Mouse (Mus musculus) spleen, postnatal 36 days (tissue): Measurements from ENCODE around the gene Hcst.
A peak's percentile ranks its signal among the peaks of the same experiment; 100 is the strongest.

Experiments
- DNase-seq, 2 experiments: peaks; one replicate each; pipeline ENCODE4 v3.0.0; 2022; ENCODE audit warnings: low spot score in 2 of 2, mixed read lengths in 1 of 2

Gene Hcst

DNA sequence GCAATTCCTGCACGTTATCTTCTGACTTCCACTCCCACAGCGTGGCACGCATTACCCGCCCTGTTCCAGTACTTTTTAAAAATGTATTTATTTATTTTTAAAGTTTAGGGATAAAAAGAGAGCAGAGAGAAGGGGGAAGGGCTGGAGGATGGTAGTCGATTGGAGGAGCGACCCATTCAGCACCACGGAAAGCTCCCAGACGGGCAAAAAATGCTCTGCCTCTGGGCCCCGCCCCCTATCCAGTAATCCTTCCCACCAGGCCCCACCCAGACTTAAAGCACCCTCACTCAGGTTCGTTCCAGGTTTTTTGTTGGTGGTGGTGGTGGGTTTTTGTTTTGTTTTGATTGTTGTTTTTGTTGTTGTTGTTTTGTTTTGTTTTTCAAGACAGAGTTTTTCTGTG, 14.6 kb upstream of the Hcst start:
- no peak for DNase-seq

- DNase-seq: peak; percentile 69 to 76
Observed at GRCm38 (mm10) chr7:30431793-30432192, 12.1 kb upstream of the Hcst start.

DNA sequence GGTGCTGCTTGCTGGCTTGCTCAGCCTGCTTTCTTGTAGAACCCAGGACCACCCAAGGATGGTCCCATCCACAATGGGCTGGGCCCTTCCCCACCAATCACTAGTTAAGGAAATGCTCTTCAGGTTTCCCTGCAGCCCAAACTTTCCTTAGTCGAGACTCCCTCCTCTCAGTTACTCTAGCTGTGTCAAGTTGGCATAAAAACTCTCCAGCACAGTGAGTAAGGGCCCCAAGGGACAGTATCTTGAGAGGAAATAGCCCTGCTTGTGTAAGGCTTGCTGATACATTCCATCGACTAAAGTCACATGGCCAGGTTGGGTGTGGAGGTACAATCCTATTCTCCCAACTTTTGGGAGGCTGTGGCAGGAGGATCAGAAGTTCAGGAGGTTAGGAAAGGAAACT, 10.5 kb upstream of the Hcst start:
- no peak for DNase-seq

DNA sequence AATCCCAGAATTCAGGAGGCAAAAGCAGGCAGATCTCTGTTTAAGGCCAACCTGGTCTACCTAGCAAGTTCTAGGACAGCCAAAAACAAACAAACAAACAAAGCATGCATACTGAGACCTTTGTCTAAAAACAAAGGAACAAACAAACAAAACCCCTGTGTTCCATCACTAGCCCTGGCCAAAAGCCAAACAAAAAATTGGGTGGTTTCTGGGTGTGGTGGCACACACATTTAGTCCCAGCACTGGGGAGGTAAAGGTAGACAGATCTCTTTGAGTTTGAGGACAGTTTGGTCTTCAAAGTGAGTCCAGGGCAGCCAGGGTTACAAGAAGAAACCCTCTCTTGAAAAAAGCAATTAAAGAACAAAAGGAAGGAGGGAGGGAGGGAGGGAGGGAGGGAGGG, 9.7 kb upstream of the Hcst start:
- DNase-seq: no peak

DNA sequence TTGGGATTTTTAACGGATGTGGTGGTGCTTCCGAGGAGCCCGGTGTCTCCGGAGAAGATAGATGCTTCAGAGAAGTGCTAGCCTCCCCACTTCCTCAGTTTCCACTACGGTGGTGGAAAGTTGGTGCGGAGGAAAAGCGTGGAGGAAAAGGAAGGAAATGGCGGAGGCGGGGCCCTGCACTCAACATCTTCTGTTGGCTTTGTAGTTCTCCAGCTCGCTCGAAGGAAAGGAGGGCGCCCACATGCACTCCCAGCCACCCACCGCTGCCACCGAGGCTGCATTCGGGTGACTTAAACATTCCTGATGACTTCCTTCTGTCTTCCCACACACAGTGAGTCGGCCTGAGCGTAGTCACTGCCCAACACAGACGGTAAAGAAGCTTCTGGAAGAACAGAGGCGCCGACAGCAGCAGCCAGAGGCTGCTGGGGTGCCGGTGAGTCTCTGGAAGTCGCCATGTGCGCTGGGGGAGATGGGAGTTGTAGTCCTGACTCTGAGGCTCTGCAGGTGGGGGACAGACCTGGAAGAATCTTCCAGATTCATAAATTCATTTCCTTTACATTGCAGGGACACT, 3.5 kb upstream of the Hcst start:
- DNase-seq: peak; percentile 63 to 66

DNA sequence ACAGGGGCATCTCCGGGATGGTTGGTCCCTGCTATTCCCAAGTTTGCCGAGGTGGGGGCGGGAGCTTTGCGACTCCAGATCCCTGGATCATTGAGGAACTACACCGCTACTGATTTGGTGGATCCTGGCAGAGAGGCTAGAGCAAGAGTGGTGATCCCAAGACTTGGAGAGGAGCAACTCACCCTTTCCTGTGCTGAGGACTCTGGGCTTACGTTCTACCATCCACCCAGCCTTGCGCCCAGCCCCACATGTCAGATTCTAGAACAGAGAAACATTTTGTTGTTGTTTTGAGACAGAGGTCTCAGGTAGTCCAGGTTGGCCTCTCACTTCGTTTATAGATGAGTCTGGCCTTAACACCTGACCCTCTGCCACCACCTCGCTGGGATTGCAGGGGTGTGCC, 2.9 kb upstream of the Hcst start:
- peak; percentile 27 to 30 for DNase-seq

GRCm38 (mm10) chr7:30421890-30422435, 2.3 kb upstream of the Hcst start:
- DNase-seq: peak; percentile 95 to 96

DNA sequence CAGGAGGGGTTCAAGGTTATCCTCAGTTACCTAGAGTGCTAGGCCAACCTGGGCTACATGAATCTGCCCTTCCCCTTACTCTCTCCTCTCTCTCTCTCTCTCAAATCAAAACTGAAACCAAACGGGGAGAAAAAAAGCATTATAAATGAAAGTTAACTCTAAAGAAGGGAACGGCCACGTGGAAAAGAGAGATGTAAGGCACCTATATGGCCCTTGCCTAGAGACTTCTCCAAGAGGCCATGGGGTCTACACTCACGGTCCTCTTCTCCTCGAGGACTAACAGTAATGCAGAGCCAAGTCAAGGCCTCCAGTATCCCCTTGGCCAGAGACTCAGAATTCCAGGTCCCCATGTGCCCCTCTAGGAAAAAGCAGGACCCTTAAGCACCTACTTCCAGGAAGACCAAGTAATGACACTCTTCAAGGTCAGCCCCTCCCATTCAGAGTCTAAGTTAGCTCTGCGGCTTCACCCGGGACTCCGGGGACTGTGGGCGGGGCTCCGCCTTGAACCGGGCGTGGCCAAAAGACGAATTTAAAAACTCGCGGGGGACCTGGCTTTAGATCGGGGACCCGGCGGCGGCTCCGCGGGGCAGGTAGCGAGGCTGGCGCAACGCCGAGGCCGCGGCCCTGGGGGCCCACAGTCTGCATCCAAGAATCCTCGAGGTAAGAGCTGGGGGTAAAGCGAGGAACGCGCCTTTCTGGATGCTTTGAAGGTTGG, 1.7 kb upstream of the Hcst start, which contains the start of gene Nfkbid:
TSS of gene Nfkbid (plus strand) at position 558 of the 715 bp plus-strand sequence.
- peak; percentile 92 to 93 for DNase-seq

DNA sequence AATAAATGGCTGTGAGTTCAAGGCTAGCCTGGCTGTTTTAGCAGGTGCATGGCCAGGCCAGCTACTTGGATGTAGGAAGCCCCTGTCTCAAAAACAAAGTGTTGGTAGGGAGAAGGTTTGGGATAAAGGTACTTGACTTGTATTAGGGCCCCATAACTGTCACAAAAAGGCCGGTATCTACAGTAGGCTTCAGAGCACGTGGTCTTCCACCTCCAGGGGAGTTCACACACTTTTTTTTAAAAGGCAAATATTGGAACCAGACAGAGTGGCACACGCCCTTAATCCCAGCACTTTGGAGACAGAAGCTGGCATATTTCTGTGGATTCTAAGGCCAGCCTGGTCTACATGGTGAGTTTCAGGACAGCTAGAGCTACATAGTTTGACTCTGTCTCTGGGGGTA, 1.0 kb upstream of the Hcst start:
- DNase-seq: no peak

GRCm38 (mm10) chr7:30417856-30418255, 1.8 kb downstream of the Hcst start:
- peak; percentile 61 to 72 for DNase-seq

DNA sequence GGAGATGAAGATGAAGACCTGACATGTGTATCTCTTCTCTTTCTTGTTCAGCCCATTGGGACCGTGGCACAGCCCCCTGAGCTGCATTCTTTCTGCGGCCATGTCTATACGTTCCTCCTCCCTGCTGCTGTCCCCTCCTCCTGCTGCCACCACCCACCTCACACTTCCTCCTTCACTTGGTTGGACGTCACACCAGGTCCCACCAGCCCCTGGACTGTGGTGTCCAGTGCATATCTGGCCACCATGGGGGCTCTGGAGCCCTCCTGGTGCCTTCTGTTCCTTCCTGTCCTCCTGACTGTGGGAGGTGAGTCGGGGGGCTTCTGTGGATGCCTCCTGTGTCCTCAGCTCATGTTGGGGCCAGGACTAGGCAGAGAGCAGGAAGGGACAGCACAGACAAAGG, 6.1 kb downstream of the Hcst start, which contains the start of gene Tyrobp:
TSS of gene Tyrobp (plus strand) at position 165 of the 400 bp plus-strand sequence.
- DNase-seq: peak; percentile 69

DNA sequence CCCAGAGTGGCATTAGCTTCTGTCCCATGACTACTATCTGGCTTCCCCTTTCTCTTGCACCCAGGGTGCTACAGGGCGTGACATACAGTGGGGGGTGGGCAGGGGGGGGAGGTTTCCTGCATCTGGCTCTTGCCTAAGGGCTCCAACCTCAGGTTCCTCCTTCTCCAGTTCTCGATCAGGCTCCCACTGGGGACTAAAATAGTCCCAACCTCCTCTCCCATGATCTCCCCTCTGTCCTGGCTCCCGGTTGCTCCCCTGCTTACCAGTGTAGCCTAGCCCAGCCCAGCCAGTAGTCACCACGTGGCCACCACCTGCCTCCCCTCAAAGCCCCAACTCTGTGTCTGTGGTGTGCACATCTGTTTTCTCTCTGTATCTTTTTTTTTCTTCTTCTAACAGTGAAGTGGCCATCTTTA, 6.9 kb downstream of the Hcst start:
- DNase-seq: peak; percentile 61 to 71

DNA sequence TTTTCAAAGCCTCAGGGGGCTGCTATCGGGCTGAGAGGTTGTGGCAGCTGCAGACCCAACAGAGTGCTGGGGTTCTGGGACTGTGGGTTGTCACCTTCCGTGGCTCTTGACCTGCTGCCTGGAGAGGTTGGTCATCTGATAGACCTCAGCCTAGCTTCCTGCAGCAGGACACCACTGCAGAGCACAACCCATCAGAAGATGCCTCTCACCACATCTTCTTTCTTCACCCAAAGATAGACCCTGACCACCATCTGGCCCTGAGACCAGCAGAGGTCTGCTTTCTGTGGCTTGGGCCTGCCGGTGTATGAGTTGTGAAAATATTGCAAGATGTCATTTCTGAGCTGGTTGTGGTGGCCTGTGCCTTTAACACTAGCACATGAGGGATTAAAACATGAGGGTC, 8.6 kb downstream of the Hcst start:
- DNase-seq: no peak

- DNase-seq: no peak
Observed at GRCm38 (mm10) chr7:30409789-30410188, 9.9 kb downstream of the Hcst start.

- DNase-seq: no peak
Observed at GRCm38 (mm10) chr7:30408639-30409038, 11.0 kb downstream of the Hcst start.

DNA sequence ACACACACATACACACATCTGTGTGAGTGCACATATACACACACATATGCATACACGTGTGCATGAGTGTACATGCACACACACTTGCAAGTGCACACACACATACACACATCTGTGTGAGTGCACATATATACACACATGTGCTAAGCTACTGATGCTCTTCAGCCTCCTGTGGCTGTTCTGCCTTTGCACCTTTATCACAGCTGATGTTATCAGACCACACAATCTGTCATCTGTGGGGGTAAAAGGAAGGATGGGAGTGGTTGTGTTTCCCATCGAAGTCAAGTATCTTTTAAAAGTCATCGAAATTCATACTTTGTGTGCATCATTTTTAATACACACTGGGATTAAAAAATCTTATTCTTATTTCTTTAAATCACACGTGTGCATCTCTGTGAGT, 17.3 kb downstream of the Hcst start:
- DNase-seq: no peak

GRCm38 (mm10) chr7:30399671-30400070, 20.0 kb downstream of the Hcst start:
- no peak for DNase-seq

GRCm38 (mm10) chr7:30394871-30395270, 24.8 kb downstream of the Hcst start:
- DNase-seq: peak; percentile 47 to 64

DNA sequence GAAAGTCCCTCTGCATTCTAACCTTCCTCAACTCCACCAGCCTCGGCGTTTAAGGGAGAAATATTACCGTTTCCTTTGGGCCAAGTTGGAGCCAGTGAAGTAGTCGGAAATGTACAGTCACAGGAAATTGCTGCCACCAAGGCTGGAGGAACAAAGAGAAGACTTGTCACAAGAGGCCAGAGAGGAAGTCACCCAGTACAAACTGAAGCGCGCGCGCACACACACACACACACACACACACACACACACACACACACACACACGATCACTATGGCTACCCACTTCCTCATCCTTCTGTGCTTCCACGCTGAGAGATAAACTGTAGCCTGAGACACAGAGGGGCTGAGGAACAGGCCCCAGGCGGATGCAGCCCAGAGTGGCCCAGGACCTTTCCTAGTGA, 25.3 kb downstream of the Hcst start:
- peak; percentile 82 to 85 for DNase-seq

GRCm38 (mm10) chr7:30393631-30394030, 26.0 kb downstream of the Hcst start:
- no peak for DNase-seq

DNA sequence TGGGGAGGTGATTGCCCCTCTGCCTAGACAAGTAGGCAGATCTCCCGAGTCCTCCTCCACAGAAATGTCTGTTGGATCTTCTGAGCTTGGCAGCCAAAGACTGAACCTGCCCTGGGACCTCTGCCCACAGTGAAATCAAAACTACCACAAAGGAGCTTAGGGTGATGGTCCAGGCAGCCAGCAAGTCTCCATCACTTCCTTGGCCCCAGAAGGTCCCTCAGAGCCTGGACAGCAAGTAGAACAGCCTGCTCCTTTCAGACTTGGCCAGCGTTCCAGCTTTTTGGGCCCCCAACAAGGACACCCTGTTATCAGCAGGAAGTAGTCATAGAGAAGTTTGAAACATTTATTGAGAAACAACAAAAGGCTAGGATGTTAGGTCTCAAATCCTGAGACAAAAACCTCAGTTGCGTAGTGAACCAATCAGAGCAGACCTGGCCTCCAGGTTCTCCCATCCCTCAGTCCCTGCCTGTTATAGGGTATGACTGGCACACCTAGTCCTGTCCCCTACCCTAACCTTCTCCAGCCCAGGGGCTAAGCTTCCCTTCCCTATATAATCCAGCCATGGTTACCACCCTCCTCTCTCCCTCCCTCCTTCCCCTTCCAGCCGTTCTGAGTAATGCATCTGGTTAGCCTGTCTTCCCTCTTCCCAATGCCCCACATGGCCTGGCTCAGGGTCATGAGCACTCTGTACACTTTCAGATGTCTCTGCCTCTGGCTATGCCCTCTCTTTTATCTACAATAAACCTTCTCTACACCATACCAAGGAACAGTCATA, 26.7 kb downstream of the Hcst start:
- DNase-seq: no peak

DNA sequence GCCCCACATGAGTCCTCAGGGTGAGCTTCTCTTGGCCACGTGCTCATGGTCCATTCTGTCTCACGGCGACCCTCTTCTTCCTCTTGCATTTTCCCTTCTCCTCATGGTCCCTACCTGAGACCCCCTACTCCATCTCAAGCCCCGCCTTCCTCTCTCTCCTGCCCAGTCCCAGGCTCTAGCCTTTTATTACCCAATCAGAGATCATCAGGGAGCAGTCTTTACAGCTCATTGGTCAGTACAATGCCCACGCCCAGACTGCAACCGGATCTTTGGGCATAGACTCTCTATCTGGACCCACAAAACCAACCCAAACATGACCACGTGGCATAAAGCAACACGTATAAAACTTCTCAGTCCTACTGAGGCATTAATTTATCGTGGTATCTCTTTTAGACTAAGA, 35.5 kb downstream of the Hcst start:
- no peak for DNase-seq
